Mouse (Mus musculus) ES-E14 (cell line): ENCODE data around the gene Rab5c. TPM values are rescaled to one million over a fixed set of nuclear protein-coding genes. Genes with fewer than 3 reads are reported as not detected.

Experiments
- DNase-seq: peaks from one replicate; pipeline ENCODE4 v3.0.0-alpha.2; 2013; ENCODE audit warnings: low read depth, low spot score
- H3K27ac ChIP-seq: 2 replicates; pipeline ENCODE4 v1.5.1; 2012; ENCODE audit warnings: low read depth, mild to moderate bottlenecking, low read length, moderate library complexity, mixed read lengths; ENCODE audit not compliant: poor library complexity, insufficient read depth, severe bottlenecking
- H3K36me3 ChIP-seq: 2 replicates; pipeline ENCODE4 v1.6.1; 2012; ENCODE audit warnings: mild to moderate bottlenecking, low read length, moderate library complexity, mixed read lengths; ENCODE audit not compliant: control insufficient read depth, poor library complexity, insufficient read depth, severe bottlenecking
- H3K4me1 ChIP-seq, 2 experiments: fragments of 150-350 bp in 1 of 2; sonication (generic) in 1 of 2; 2 replicates each; pipeline ENCODE4 v1.6.1; 2012; ENCODE audit warnings: low read length in 2 of 2, mild to moderate bottlenecking in 1 of 2, mixed read lengths in 1 of 2; ENCODE audit not compliant: control insufficient read depth in 2 of 2, insufficient read depth in 2 of 2, poor library complexity in 1 of 2
- H3K4me3 ChIP-seq, 2 experiments: fragments of 150-350 bp in 1 of 2; sonication (generic) in 1 of 2; 2 replicates each; pipeline ENCODE4 v1.5.1; 2012; ENCODE audit warnings: low read length in 2 of 2, low read depth in 1 of 2, mild to moderate bottlenecking in 1 of 2, mixed read lengths in 1 of 2; ENCODE audit not compliant: insufficient read depth in 1 of 2, poor library complexity in 1 of 2, severe bottlenecking in 1 of 2
- H3K9ac ChIP-seq: 2 replicates; pipeline ENCODE4 v1.6.1; 2012; ENCODE audit warnings: low read depth, mild to moderate bottlenecking, low read length, mixed read lengths; ENCODE audit not compliant: poor library complexity, insufficient read depth, severe bottlenecking
- H3K9me3 ChIP-seq: fragments of 150-350 bp; sonication (generic); 2 replicates; pipeline ENCODE4 v1.6.1; 2012; ENCODE audit warnings: low read depth, mild to moderate bottlenecking, low read length; ENCODE audit not compliant: control insufficient read depth, insufficient read depth
- CHD2 ChIP-seq: IDR thresholded peaks from 2 replicates; pipeline ENCODE4 v1.6.1; 2014; ENCODE audit warnings: mild to moderate bottlenecking, low read depth, low read length, inconsistent platforms
- HCFC1 ChIP-seq: IDR thresholded peaks from 2 replicates; pipeline ENCODE4 v1.6.1; 2012; ENCODE audit warnings: low read length, inconsistent platforms, borderline replicate concordance; ENCODE audit not compliant: insufficient read depth
- MAFK ChIP-seq: IDR thresholded peaks from 2 replicates; pipeline ENCODE4 v1.6.1; 2014; ENCODE audit warnings: mild to moderate bottlenecking, low read depth, low read length, inconsistent platforms; ENCODE audit not compliant: insufficient read depth
- ZC3H11A ChIP-seq: IDR thresholded peaks from 2 replicates; pipeline ENCODE4 v1.6.1; 2012; ENCODE audit warnings: low read depth, mild to moderate bottlenecking, inconsistent platforms, low read length, borderline replicate concordance
- ZNF384 ChIP-seq: IDR thresholded peaks from 2 replicates; pipeline ENCODE4 v1.6.1; 2012; ENCODE audit warnings: low read depth, low read length, inconsistent platforms
- in situ Hi-C, 2 experiments: fragments of 600-800 bp; cut with MboI; formaldehyde crosslinking; loops; one replicate each; pipeline ENCODE4 v1.15.1; 2025; ENCODE audit warnings: low sequenced_read_pairs in 2 of 2, inconsistent platforms in 1 of 2; ENCODE audit not compliant: unreplicated experiment in 2 of 2
- total RNA-seq: library from RNA; depleted of rRNA; stranded (reverse); fragments of 300-350 nt; gene quantifications from 2 replicates; pipeline ENCODE4 v1.2.3, GENCODE M21; 2012

Gene Rab5c
- total RNA-seq, 1 experiment: 124 TPM

GRCm38 (mm10) chr11:100709201-100709810 is 28.7 kb downstream of the Rab5c start:
- no peak for TF ChIP-seq CHD2
- no peak for TF ChIP-seq ZNF384
- no peak for TF ChIP-seq HCFC1
- TF ChIP-seq MAFK: no peak
- TF ChIP-seq ZC3H11A: no peak
- no peak for DNase-seq
- Histone ChIP-seq H3K36me3 (peaks cover 58% of the 10 kb centered on the region), H3K9me3 (no peaks in the 10 kb centered on the region), H3K27ac (no peak overlapping the region), H3K9ac (no peak overlapping the region), H3K4me3 (no peak overlapping the region), H3K4me1 (peaks cover under 1 to 12% of the 10 kb centered on the region in 2 experiments; a peak in 3 of 4 replicates)
- in situ Hi-C loops: no loop called here

- Histone ChIP-seq H3K9ac (no peak overlapping the region), H3K4me3 (no peak overlapping the region), H3K27ac (no peak overlapping the region), H3K4me1 (peaks cover 2 to 14% of the 10 kb centered on the region in 2 experiments; a peak in 2 of 4 replicates), H3K36me3 (peaks cover 53% of the 10 kb centered on the region), H3K9me3 (no peaks in the 10 kb centered on the region)
- in situ Hi-C loops: no loop called here
- TF ChIP-seq MAFK: no peak
- DNase-seq: no peak
Measured at GRCm38 (mm10) chr11:100705095-100705747, 32.8 kb downstream of the Rab5c start.

DNA sequence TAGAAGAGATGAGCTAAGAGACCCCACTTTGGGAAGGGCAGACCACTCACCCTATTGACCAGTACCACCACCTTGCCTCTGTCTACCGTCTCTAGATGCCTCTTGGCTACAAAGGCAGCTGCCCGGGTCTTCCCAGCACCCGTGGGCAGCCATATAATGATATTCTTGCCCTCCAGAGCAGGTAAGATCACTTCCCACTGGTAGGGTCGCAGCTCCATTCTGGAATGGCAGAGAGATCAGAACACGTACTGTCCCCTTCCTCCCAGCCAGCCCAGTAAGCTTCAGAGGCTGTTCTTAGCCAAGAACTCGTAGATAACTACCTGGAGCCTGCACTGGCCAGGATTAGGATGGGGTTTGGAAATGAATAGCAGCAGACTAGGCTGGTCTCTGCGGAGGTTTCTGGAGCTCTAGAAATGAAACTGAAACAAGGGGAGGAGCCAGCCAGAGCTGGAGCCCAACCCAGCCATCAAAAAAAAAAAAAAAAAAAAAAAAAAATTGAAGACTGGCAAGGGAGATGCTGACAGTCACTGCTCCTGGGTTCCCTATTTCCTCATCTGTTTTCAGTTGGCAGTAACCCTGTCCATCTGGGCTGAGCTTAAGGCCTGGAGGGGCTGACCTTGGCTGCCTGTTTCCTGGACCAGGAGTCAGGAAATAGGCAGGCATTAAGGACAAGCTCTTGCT is 34.0 kb downstream of the Rab5c start, which contains the start of gene Dhx58:
Dhx58 (minus strand) TSS at position 421 of the 681 bp plus-strand sequence.
- Histone ChIP-seq H3K4me3 (no peak within 1 kb of the TSS), H3K27ac (no peak within 1 kb of the TSS), H3K36me3 (peaks cover 43% of the 10 kb centered on the region), H3K9me3 (no peaks in the 10 kb centered on the region), H3K4me1 (peaks cover 2 to 14% of the 10 kb centered on the region in 2 experiments; a peak in 1 of 4 replicates), H3K9ac (no peak within 1 kb of the TSS)
- no peak for DNase-seq
- in situ Hi-C loops: no loop called here
- TF ChIP-seq ZC3H11A (no peak), ZNF384 (peak; percentile 52; the same call in 1 of the 2 replicates)

DNA sequence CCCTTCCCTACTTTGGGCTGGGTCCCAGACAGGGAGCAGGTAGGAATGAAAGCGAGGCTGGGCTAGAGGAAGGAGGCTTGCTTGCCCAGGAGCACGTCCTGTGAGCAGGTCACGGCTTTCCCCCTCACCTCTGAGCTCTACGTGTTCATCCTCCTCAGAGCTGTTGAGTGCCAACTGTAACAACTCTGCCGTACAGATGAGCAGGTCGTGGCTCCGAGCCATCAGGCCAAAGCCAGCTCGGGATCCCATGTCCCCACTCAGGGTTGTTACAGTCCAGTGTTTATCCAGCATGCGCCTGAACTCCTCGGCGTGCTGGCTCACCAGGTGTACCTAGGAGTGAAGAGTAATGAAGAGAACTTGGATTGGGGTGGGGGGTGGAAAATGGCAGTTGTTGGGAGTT is 34.6 kb downstream of the Rab5c start:
- Histone ChIP-seq H3K36me3 (peaks cover 37% of the 10 kb centered on the region), H3K4me3 (no peak overlapping the region), H3K27ac (no peak overlapping the region), H3K4me1 (peaks cover 2 to 14% of the 10 kb centered on the region in 2 experiments; a peak in 1 of 4 replicates), H3K9me3 (no peaks in the 10 kb centered on the region), H3K9ac (no peak overlapping the region)
- TF ChIP-seq HCFC1 (no peak), CHD2 (no peak), ZNF384 (no peak), ZC3H11A (no peak), MAFK (no peak)
- DNase-seq: no peak
- in situ Hi-C loops: no loop called here
